Mouse (Mus musculus) forebrain, embryonic 11.5 days (tissue): ENCODE results near the gene Tmem132c. TPM values are rescaled to one million over a fixed set of nuclear protein-coding genes. Genes with fewer than 3 reads are reported as not detected.

Experiments used
- ATAC-seq: fragments of 200-750 bp; cut with Nextera tagmentation; replicated peaks from 2 replicates; pipeline ENCODE4 v1.8.0; 2017; ENCODE audit warnings: moderate TSS enrichment; ENCODE audit not compliant: low FRiP score
- DNase-seq: peaks from one replicate; pipeline ENCODE4 v3.0.0-alpha.2; 2017; ENCODE audit warnings: low spot score
- H3K27ac ChIP-seq: fragments of 300-500 bp; sonication (generic); 2 replicates; pipeline ENCODE4 v1.5.1; 2014; ENCODE audit warnings: low read depth, low read length
- H3K27me3 ChIP-seq: fragments of 300-500 bp; sonication (generic); 2 replicates; pipeline ENCODE4 v1.6.1; 2014; ENCODE audit warnings: mild to moderate bottlenecking, low read length, mixed read lengths; ENCODE audit not compliant: control insufficient read depth, insufficient read depth
- H3K36me3 ChIP-seq: fragments of 300-500 bp; sonication (generic); 2 replicates; pipeline ENCODE4 v1.6.1; 2014; ENCODE audit warnings: mild to moderate bottlenecking, low read length, moderate library complexity, mixed read lengths; ENCODE audit not compliant: control insufficient read depth, insufficient read depth
- H3K4me1 ChIP-seq: fragments of 300-500 bp; sonication (generic); replicated peaks from 2 replicates; pipeline ENCODE4 v1.6.1; 2014; ENCODE audit warnings: low read length, mixed read lengths; ENCODE audit not compliant: control insufficient read depth, insufficient read depth
- H3K4me2 ChIP-seq: fragments of 300-500 bp; sonication (generic); 2 replicates; pipeline ENCODE4 v1.6.1; 2014; ENCODE audit warnings: low read depth, mild to moderate bottlenecking, low read length, moderate library complexity, mixed read lengths; ENCODE audit not compliant: severe bottlenecking
- H3K4me3 ChIP-seq: fragments of 300-500 bp; sonication (generic); 2 replicates; pipeline ENCODE4 v1.5.1; 2014; ENCODE audit warnings: low read depth, low read length
- H3K9ac ChIP-seq: fragments of 300-500 bp; sonication (generic); 2 replicates; pipeline ENCODE4 v1.6.1; 2014; ENCODE audit warnings: low read length
- H3K9me3 ChIP-seq: fragments of 300-500 bp; sonication (generic); 2 replicates; pipeline ENCODE4 v1.6.1; 2016; ENCODE audit warnings: low read length, mixed read lengths; ENCODE audit not compliant: control insufficient read depth
- WGBS: fragments of 180-500 bp; shearing (Covaris S2); extraction: QIAGEN DNeasy Blood & Tissue Kit; methylation state at CpG from one replicate; pipeline ENCODE4 v1.1.7; 2014; 5-methylcytosine and 5-hydroxymethylcytosine counted together
- polyA plus RNA-seq: library from polyadenylated mRNA; unstranded; fragments of >200 nt; fragmentation: Nextera tagmentation; extraction: Ambion mirVana; gene quantifications from 2 replicates; pipeline ENCODE4 v1.2.1, GENCODE M21; 2014

Gene Tmem132c
- polyA plus RNA-seq, 1 experiment from 2014 or later: 26.1 TPM

DNA sequence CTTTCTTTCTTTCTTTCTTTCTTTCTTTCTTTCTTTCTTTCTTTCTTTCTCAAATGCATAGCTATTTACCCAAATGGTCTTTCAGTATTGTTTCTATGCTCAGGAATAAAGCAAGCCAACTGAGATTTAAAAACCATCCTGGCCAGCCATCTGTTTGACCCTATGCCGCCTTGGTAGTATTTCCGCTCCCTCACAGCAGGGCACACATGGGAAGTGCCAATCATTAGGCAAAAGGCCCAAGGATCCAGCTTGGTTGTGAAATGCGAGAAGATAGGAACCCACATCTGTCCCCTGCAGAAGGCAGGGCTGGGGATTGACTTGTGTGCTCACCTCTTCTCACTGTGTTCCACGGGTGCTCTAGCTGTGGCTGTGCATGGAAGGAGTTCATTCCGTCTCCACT is 64.1 kb downstream of the Tmem132c start:
- WGBS: 51% methylated on average over 5 of the region's 5 CpGs
- Histone ChIP-seq H3K27me3 (no peaks in the 10 kb centered on the region), H3K4me3 (no peak overlapping the region), H3K27ac (no peak overlapping the region), H3K9me3 (no peaks in the 10 kb centered on the region), H3K4me1 (no peaks in the 10 kb centered on the region; the same call in 1 of the 2 replicates), H3K4me2 (no peak overlapping the region), H3K36me3 (no peaks in the 10 kb centered on the region), H3K9ac (no peak overlapping the region)
- no peak for DNase-seq
- ATAC-seq: no peak

DNA sequence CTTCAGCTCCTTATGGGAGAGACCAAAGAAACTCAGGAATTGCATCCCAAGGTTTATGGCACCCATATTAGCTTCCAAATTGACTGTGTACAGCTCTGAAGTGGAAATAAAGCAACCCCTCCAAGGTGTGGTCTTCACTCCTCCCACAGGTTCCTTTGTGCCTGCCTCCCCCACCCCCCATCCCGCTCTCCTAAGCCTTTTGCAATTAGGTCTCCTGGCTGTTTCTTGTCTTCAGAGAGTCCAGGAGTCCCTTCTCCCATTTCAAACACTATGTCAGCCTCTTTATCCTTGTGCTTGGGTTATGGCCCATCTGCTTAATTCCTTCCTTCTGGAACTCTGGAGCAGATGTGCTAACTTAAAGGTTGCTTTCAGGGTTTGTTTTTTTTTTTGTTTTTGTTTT is 65.1 kb downstream of the Tmem132c start:
- DNase-seq: no peak
- Histone ChIP-seq H3K4me3 (no peak overlapping the region), H3K4me1 (no peaks in the 10 kb centered on the region; the same call in 1 of the 2 replicates)

GRCm38 (mm10) chr5:127310318-127311004 is 68.9 kb downstream of the Tmem132c start:
- no peak overlapping the region for H3K4me2 ChIP-seq
- no peaks in the 10 kb centered on the region; the same call in 1 of the 2 replicates for H3K4me1 ChIP-seq
- 44% methylated on average over 14 of the region's 14 CpGs for WGBS
- ATAC-seq: no peak
- no peak overlapping the region for H3K9ac ChIP-seq
- no peak for DNase-seq
- no peak overlapping the region for H3K4me3 ChIP-seq
- H3K27me3 ChIP-seq: no peaks in the 10 kb centered on the region
- no peaks in the 10 kb centered on the region for H3K36me3 ChIP-seq
- no peak overlapping the region for H3K27ac ChIP-seq
- no peaks in the 10 kb centered on the region for H3K9me3 ChIP-seq

More for the DNA sequence above, 65.1 kb downstream of the Tmem132c start:
- Histone ChIP-seq H3K27me3 (no peaks in the 10 kb centered on the region), H3K9ac (no peak overlapping the region), H3K27ac (no peak overlapping the region), H3K4me2 (no peak overlapping the region), H3K36me3 (no peaks in the 10 kb centered on the region), H3K9me3 (no peaks in the 10 kb centered on the region)
- ATAC-seq: no peak
- 20% methylated on average over 1 of the region's 1 CpGs for WGBS

DNA sequence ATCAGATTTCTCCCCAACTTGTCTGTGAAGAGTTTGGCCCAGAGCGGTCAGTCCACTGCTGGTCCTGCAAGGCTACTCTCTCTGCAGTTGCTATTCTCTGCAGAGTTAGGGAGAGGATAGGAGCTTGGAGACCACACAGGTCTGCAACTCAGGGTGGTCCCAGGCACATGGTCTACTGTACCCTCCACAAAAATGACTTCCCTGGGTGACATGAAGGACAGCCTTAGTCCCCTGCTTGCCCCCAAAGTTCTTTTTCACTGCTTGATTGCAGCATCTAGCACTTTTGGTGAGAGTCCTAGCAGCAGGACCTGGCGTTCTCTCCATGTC is 69.4 kb downstream of the Tmem132c start:
- Histone ChIP-seq H3K4me1 (no peaks in the 10 kb centered on the region; the same call in 1 of the 2 replicates), H3K4me2 (no peak overlapping the region), H3K27ac (no peak overlapping the region), H3K27me3 (no peaks in the 10 kb centered on the region), H3K36me3 (no peaks in the 10 kb centered on the region), H3K9ac (no peak overlapping the region), H3K9me3 (no peaks in the 10 kb centered on the region), H3K4me3 (no peak overlapping the region)
- WGBS: 63% methylated on average over 2 of the region's 2 CpGs
- DNase-seq: no peak
- no peak for ATAC-seq

DNA sequence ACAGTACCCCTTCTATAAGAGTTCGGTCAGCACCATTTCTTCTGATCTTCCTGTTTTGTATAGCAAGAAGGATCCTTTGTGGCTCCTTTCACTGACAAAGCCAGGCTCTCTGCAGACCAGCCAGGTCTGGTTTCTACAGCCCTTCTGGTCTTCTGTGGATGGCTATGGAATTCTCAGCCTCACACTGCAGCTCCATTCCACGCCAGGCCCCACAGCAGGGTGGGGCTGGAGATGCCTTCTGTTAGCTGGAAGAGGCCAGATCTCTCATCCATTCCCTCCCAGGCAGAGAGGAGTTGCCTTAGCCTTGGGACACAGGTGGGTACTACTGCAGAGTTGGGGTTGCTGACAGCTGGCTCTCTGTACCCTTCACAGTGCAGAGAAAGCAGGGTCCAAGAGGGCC is 72.0 kb downstream of the Tmem132c start:
- H3K9me3 ChIP-seq: no peaks in the 10 kb centered on the region
- no peak for DNase-seq
- ATAC-seq: no peak
- no peaks in the 10 kb centered on the region; the same call in 1 of the 2 replicates for H3K4me1 ChIP-seq
- H3K27me3 ChIP-seq: no peaks in the 10 kb centered on the region
- H3K4me3 ChIP-seq: no peak overlapping the region
- no peak overlapping the region for H3K4me2 ChIP-seq
- no peak overlapping the region for H3K9ac ChIP-seq
- WGBS: 84% methylated on average over 2 of the region's 2 CpGs
- H3K36me3 ChIP-seq: no peaks in the 10 kb centered on the region
- no peak overlapping the region for H3K27ac ChIP-seq

DNA sequence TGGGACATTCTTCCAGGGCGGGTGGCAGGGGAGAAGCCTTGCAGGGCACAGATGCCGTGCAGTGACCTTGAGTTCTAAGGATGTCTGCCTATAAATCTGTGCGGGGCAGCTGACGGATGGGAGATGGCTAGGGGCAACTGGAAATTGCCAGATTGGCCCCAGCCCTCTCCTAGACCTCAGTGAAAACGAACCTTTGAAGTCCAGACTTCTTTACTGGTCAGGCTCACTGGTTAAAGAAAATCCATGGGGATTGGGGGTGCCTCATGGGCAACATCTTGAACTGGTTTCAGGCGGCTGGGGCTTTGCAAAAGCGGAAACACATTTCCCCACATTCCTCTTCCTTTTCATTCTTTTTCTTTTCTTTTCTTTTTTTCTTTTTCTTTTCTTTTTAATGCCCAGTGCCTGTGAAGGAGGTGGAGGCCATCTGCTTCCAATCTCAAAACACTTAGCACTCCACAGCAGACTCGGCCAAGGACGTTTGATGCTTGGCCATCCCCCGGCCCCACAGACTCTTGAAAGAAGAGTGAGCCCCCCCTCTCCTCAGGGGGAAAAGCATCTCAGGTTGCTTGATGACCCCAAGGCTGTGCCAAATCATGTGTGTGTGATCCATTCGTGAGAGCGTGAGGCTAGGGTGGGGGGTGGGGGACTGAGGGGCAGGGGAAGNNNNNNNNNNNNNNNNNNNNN is 77.6 kb downstream of the Tmem132c start:
- H3K4me1 ChIP-seq: peaks cover 25% of the 10 kb centered on the region; the same call in 1 of the 2 replicates
- H3K36me3 ChIP-seq: no peaks in the 10 kb centered on the region
- ATAC-seq (peak; percentile 53; the same call in 1 of the 2 replicates), DNase-seq (peak; percentile 55)
- H3K9me3 ChIP-seq: no peaks in the 10 kb centered on the region
- H3K27me3 ChIP-seq: no peaks in the 10 kb centered on the region
- whole genome bisulfite sequencing: 29% methylated on average over 12 of the region's 12 CpGs
- no peak overlapping the region for H3K4me2 ChIP-seq
- no peak overlapping the region for H3K4me3 ChIP-seq
- H3K9ac ChIP-seq: no peak overlapping the region
- no peak overlapping the region for H3K27ac ChIP-seq

GRCm38 (mm10) chr5:127324645-127325044 is 83.0 kb downstream of the Tmem132c start:
- no peaks in the 10 kb centered on the region for H3K9me3 ChIP-seq
- DNase-seq (no peak), ATAC-seq (no peak; the same call in 1 of the 2 replicates)
- no peaks in the 10 kb centered on the region for H3K27me3 ChIP-seq
- WGBS: 41% methylated on average over 2 of the region's 2 CpGs
- no peak overlapping the region for H3K4me3 ChIP-seq
- H3K27ac ChIP-seq: peak overlapping the region; percentile 70
- no peak overlapping the region for H3K9ac ChIP-seq
- H3K4me2 ChIP-seq: peak overlapping the region; percentile 39; the same call in 1 of the 2 replicates
- peaks cover 25% of the 10 kb centered on the region; the same call in 1 of the 2 replicates for H3K4me1 ChIP-seq
- no peaks in the 10 kb centered on the region for H3K36me3 ChIP-seq

DNA sequence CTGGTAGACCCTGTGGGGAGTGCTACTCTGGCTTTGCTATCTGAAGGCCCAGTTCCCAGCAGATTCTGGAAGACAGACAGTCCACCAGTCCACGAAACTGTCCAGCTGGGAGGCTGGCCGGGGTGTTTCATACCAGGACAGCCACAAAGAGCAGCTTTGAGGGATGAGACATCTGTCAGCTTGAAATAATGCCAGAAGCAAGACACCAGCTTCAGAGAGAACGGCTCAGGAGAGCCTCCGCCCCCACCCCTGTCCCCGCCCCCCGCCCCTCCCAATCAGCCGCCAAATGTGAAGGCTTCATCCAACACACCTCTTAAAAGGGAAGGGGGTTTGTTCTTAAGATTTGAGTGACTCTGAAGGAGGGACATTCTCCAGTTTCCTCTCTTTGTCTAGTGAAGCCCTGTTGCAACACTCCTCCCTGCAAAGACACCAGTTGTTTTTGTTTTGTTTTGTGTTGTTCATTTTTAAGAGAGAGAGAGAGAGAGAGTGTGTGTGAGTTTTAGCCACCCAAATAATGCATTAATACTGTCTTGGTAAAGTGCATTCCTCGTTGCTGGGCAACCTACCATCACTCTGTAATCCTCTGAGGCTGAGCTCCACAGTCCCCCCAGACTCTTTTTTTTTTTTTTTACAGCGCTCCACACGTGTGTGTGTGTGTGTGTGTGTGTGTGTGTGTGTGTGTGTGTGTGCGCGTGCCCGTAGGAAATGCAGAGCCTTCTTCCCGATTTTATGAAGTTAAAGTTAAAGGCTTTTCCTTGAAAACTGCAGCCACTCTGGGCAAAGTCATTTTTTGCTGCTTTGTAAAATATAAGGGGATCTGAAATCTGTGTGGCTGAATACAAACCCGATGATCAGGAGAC is 94.7 kb downstream of the Tmem132c start:
- H3K4me2 ChIP-seq: peak overlapping the region; percentile 33
- H3K27ac ChIP-seq: peak overlapping the region; percentile 77
- ATAC-seq: peak; percentile 84
- peak overlapping the region; percentile 20; the same call in 1 of the 2 replicates for H3K9ac ChIP-seq
- H3K4me3 ChIP-seq: no peak overlapping the region
- peak; percentile 79 for DNase-seq
- H3K27me3 ChIP-seq: no peaks in the 10 kb centered on the region
- no peaks in the 10 kb centered on the region for H3K36me3 ChIP-seq
- no peaks in the 10 kb centered on the region for H3K9me3 ChIP-seq
- 8% methylated on average over 15 of the region's 15 CpGs for WGBS
- peaks cover 21% of the 10 kb centered on the region; the same call in 1 of the 2 replicates for H3K4me1 ChIP-seq
